Mouse (Mus musculus): ENCODE results near the gene Pga5.

The Pga5 gene

DNA sequence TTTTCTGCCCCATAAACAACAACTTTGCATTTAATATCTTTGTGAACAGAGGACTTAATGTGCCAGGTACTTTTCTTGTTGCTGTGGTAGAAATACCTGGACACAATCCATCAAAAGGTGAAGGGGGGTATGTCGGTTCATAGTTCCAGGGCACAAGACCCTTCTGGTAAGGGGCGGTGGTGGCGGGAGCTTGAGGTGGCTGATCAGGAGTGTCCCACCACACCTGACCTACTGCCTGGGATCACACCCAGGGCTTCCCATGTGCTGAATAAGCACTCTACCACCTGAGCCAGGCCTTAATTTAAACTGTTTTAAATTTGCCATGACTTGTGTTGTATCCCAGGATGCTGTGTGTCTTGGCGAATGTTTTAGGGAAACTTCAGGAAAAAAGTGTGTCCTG is 13.2 kb upstream of the Pga5 start:
- ChIA-PET CTCF (interaction anchor here in 2 of 4 experiments (1.2 to 2.6 kb wide), 3 partner anchors 12 to 289 kb away, joined by 3 to 16 read pairs (median 4); no protein-coding TSS in a partner anchor), POLR2A (interaction anchor here in 2 of 4 experiments (1.1 to 2.5 kb wide), 4 partner anchors 10 to 122 kb away, joined by 3 to 6 read pairs (median 4); no protein-coding TSS in a partner anchor)

- ChIA-PET POLR2A (interaction anchor here in 2 of 4 experiments (1.1 to 2.5 kb wide), 3 partner anchors 13 to 84 kb away, joined by 3 to 6 read pairs (median 4); no protein-coding TSS in a partner anchor), CTCF (interaction anchor here in 1 of 4 experiments (2.6 kb wide), 1 partner anchor 19 kb away, joined by 16 read pairs; no protein-coding TSS in a partner anchor)
These were observed 12.5 kb upstream of the Pga5 start for GRCm38 (mm10) chr19:10690336-10690735.

DNA sequence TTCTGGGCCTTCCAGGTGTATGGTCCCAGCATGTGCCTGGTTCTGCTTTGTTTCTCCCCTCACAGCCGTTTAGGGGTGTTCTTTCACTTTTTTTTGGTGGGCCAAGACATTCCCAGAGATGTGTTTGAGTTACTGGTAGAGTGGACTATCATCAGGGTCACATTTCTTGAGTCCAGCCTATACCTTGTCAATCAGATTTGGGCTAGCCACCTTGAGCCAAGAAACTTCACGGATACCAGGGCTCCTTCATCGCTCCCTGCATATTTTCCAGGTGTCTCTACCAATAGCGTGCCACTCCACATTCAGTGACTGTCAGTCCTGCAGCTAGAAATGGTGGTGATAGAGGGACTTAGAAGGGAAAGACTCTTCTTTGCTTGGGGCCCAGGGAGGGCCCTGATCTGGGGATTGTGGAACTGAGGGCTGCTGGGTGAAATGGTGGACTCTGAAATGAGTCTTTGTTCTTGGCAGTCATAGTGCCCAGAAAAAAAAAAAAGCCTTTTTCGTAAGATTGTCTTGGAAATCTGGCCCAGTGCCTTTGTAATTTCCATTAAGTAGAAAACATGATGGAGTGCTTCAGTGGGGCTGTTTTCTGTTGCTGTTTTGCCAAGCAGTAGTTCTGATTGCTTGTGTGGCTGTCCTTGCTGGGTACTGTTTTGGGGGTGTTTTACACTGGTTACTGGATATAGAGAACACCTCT is 11.7 kb upstream of the Pga5 start:
- CTCF ChIA-PET = interaction anchor here in 2 of 4 experiments (0.7 to 2.6 kb wide), 2 partner anchors 20 to 289 kb away, joined by 3 to 16 read pairs; no protein-coding TSS in a partner anchor
- POLR2A ChIA-PET = interaction anchor here in 2 of 4 experiments (1.1 to 1.2 kb wide), 2 partner anchors 13 to 59 kb away, joined by 3 to 4 read pairs; no protein-coding TSS in a partner anchor

DNA sequence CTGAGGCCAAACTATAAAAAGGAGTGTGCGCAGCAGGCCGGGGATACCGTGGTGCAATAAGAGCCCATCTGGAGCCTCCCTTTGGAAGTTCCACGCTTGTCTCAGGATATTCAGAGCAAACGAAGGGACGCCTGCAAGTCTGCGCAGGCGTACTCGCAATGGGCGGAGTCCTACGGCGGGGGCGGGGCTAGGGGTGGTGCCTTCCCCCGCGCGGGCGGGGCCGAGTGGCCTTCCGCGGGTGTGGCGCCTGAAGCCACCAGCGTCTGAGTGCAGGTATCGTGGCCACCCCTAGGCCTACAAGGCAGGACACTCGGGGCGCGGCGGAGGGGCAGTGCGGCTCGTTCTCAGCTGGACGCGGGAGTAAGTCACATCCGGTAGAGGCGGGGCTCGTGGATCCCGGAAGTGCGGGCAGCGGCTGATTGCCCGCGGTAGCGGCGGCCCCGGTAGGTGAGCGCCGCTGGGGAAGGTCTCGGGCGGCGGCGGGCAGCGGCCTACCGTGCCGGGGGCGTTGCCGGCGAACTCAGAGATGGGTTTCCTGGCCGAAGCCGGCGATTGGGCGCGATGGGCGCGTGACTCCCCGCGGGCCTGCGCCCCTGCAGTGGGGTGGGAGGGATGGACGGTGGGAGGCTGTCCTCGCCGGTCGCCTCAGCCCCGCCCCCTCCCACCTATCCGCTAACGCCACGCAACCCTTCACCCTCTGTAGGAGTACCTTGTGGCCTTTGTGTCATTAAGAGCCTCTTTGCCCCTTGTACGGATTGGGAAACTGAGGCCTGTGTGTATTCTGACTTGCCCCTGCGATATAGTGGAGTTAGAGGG is 10.9 kb upstream of the Pga5 start, which contains the start of gene Vps37c:
Gene Vps37c, plus strand, starts transcription at position 199 of the 816 bp plus-strand sequence.
- POLR2A ChIA-PET = interaction anchor here in 2 of 4 experiments (0.7 to 1.4 kb wide), 4 partner anchors 12 to 288 kb away, joined by 3 to 7 read pairs (median 4); no protein-coding TSS in a partner anchor
- CTCF ChIA-PET = interaction anchor here in 3 of 4 experiments (0.5 to 1.0 kb wide), 4 partner anchors 10 to 291 kb away, joined by 3 read pairs; no protein-coding TSS in a partner anchor

- CTCF ChIA-PET = interaction anchor here in 1 of 4 experiments (0.5 kb wide), 1 partner anchor 220 kb away, joined by 3 read pairs; no protein-coding TSS in a partner anchor
- POLR2A ChIA-PET = interaction anchor here in 3 of 4 experiments (0.6 to 1.6 kb wide), 4 partner anchors 9 to 79 kb away, joined by 4 to 10 read pairs (median 4); no protein-coding TSS in a partner anchor
These were observed 7.9 kb upstream of the Pga5 start for GRCm38 (mm10) chr19:10685727-10686126.

GRCm38 (mm10) chr19:10685081-10685480 is 7.2 kb upstream of the Pga5 start:
- ChIA-PET POLR2A (interaction anchor here in 1 of 4 experiments (1.6 kb wide), 1 partner anchor 10 kb away, joined by 5 read pairs; no protein-coding TSS in a partner anchor), CTCF (interaction anchor here in 1 of 4 experiments (0.6 kb wide), 1 partner anchor 198 kb away, joined by 3 read pairs; no protein-coding TSS in a partner anchor)

DNA sequence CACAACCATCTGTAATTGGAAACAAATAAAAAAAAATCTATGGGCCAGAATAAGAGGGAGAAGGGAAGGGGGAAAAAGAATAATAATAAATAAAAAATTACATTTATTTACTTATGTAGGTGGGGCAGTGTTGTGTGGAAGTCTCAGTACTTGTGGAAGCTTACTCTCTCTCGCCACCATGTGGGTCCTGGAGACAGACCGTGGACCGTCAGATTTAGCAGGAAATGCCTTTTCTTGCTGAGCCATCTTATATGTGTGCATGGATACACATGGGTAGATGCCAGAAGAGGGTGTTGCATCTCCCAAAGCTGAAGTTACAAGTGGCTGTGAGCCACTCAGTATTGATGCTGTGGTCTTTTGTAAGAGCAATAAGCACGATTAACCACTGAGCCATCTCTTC is 3.7 kb upstream of the Pga5 start:
- CTCF ChIA-PET = interaction anchor here in 2 of 4 experiments (0.9 to 2.5 kb wide), 4 partner anchors 15 to 298 kb away, joined by 4 to 14 read pairs (median 5); no protein-coding TSS in a partner anchor
- POLR2A ChIA-PET = interaction anchor here in 1 of 4 experiments (1.0 kb wide), 1 partner anchor 28 kb away, joined by 3 read pairs; no protein-coding TSS in a partner anchor

DNA sequence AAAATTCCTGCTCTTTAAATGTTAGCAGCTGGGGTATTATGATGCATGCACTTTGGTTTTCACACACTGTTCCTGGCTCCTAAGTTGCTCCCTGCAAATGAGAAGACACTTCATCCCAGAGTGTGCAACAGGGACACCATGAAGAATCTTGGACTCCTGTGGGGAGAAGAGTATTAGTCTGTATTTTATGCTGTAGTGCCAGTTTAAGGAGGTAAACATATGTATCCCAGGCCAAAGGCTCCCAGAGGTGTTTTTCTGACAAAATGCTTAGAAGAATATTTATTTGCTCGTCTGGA is 849 bp upstream of the Pga5 start:
- POLR2A ChIA-PET = interaction anchor here in 2 of 4 experiments (0.6 to 0.7 kb wide), 3 partner anchors 208 to 1331 kb away, joined by 3 to 5 read pairs (median 4); no protein-coding TSS in a partner anchor
- CTCF ChIA-PET = interaction anchor here (0.6 to 5.6 kb wide), 24 partner anchors 9 to 1800 kb away, joined by 3 to 60 read pairs (median 3); partner anchors contain the start of gene Vps37c (in 1 of the 4)

DNA sequence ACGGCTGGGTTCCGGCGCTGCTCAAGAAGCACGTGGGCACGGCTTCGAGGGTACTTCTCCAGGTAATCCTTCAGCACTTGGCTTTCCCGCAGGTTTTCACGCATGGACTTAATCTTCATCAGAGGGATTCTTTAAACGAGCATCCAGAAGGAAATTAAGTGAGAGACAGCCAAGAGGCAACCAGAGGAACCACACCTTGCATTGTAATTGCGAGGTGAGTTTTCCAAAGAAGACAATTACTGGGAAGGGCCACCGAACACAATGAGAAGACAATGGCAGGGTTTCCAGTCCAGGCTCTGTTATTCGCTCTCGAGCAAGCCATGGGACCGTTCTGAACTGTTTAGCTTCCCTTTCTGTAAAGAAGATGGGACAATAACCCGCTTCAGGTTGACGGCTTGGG is 1.2 kb downstream of the Pga5 start:
- ChIA-PET CTCF (interaction anchor here (0.6 to 5.6 kb wide), 20 partner anchors 8 to 1336 kb away, joined by 3 to 60 read pairs (median 6); partner anchors contain the start of gene Ms4a15 (in 1 of the 4)), POLR2A (interaction anchor here (0.5 to 2.5 kb wide), 25 partner anchors 8 to 764 kb away, joined by 3 to 8 read pairs (median 4); partner anchors contain the start of genes Vps37c (in 2 of the 4), Ccdc86 (in 1 of the 4), Cpsf7 (in 1 of the 4) and Cyb561a3 (in 1 of the 4))

GRCm38 (mm10) chr19:10673275-10673674 is 4.6 kb downstream of the Pga5 start:
- POLR2A ChIA-PET = interaction anchor here in 2 of 4 experiments (0.9 to 2.2 kb wide), 5 partner anchors 9 to 43 kb away, joined by 3 to 6 read pairs (median 3); no protein-coding TSS in a partner anchor
- CTCF ChIA-PET = interaction anchor here in 2 of 4 experiments (1.0 to 3.4 kb wide), 2 partner anchors 36 to 37 kb away, joined by 3 to 11 read pairs; no protein-coding TSS in a partner anchor

- ChIA-PET CTCF (interaction anchor here (0.5 to 3.4 kb wide), 7 partner anchors 34 to 287 kb away, joined by 3 to 11 read pairs (median 6); no protein-coding TSS in a partner anchor), POLR2A (interaction anchor here in 1 of 4 experiments (1.0 to 2.2 kb wide), 2 partner anchors 16 to 37 kb away, joined by 3 to 6 read pairs; no protein-coding TSS in a partner anchor)
These were observed 5.9 kb downstream of the Pga5 start for GRCm38 (mm10) chr19:10671854-10672417.

- POLR2A ChIA-PET = interaction anchor here in 1 of 4 experiments (1.0 kb wide), 1 partner anchor 38 kb away, joined by 3 read pairs; no protein-coding TSS in a partner anchor
These were observed 6.6 kb downstream of the Pga5 start for GRCm38 (mm10) chr19:10671319-10671718.

GRCm38 (mm10) chr19:10665499-10665898 is 12.4 kb downstream of the Pga5 start:
- POLR2A ChIA-PET = interaction anchor here in 2 of 4 experiments (0.6 to 0.8 kb wide), 2 partner anchors 8 to 53 kb away, joined by 3 to 4 read pairs; no protein-coding TSS in a partner anchor
- CTCF ChIA-PET = interaction anchor here in 3 of 4 experiments (0.5 to 2.4 kb wide), 12 partner anchors 10 to 449 kb away, joined by 3 to 21 read pairs (median 4); no protein-coding TSS in a partner anchor

More at GRCm38 (mm10) chr19:10671319-10671718, 6.6 kb downstream of the Pga5 start:
- CTCF ChIA-PET = interaction anchor here (0.5 to 3.4 kb wide), 5 partner anchors 35 to 70 kb away, joined by 3 to 11 read pairs (median 7); no protein-coding TSS in a partner anchor

DNA sequence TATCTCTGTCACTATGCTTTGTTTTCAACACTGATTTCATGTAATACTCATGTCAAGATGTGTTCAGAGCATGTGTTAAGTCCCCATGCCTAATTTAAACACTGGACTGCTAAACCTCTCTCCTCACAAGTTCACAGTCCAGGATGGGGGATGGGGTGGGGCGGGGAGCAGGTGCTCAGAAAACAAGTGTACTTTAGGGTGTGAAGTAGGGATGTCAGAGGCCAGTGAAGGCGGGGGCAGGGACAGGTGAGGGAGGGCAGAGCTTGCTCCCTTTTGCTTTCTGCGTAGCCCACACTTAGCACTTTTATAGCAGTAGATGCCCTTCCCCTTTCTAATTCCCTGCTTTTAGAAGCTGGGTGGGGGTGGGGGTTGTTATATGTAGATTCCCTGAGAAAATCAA is 12.8 kb downstream of the Pga5 start:
- POLR2A ChIA-PET = interaction anchor here in 1 of 4 experiments (0.8 kb wide), 1 partner anchor 9 kb away, joined by 4 read pairs; no protein-coding TSS in a partner anchor

GRCm38 (mm10) chr19:10662665-10663064 is 15.2 kb downstream of the Pga5 start:
- ChIA-PET CTCF (interaction anchor here in 1 of 4 experiments (1.4 kb wide), 1 partner anchor 46 kb away, joined by 4 read pairs; no protein-coding TSS in a partner anchor), POLR2A (interaction anchor here in 1 of 4 experiments (0.6 kb wide), 1 partner anchor 287 kb away, joined by 5 read pairs; no protein-coding TSS in a partner anchor)

More for the DNA sequence above, 12.8 kb downstream of the Pga5 start:
- CTCF ChIA-PET = interaction anchor here in 3 of 4 experiments (0.6 to 2.4 kb wide), 12 partner anchors 10 to 450 kb away, joined by 3 to 21 read pairs (median 6); no protein-coding TSS in a partner anchor

- CTCF ChIA-PET = interaction anchor here in 1 of 4 experiments (1.0 to 1.4 kb wide), 3 partner anchors 9 to 318 kb away, joined by 4 to 5 read pairs (median 4); no protein-coding TSS in a partner anchor
- POLR2A ChIA-PET = interaction anchor here in 1 of 4 experiments (0.6 kb wide), 1 partner anchor 1349 kb away, joined by 4 read pairs; no protein-coding TSS in a partner anchor
These were observed 16.0 kb downstream of the Pga5 start for GRCm38 (mm10) chr19:10661919-10662318.

Data from embryonic stem cell, embryonic (primary cell).